Mouse (Mus musculus) adrenal gland, adult 10 weeks (tissue): ENCODE results near the gene Svs3a. TPM values are rescaled to one million over a fixed set of nuclear protein-coding genes. Genes with fewer than 3 reads are reported as not detected.

Experiments
- polyA plus RNA-seq: library from polyadenylated mRNA; stranded (reverse); fragments of 350-450 nt; fragmentation: Illumina TruSeq; extraction: RNeasy Lipid Tissue Mini Kit (QIAGEN cat#74804); gene quantifications from one replicate; pipeline ENCODE4 v1.2.3, GENCODE M21; 2014; ENCODE audit warnings: low read depth, low replicate concordance

The Svs3a gene
- not detected for polyA plus RNA-seq

DNA sequence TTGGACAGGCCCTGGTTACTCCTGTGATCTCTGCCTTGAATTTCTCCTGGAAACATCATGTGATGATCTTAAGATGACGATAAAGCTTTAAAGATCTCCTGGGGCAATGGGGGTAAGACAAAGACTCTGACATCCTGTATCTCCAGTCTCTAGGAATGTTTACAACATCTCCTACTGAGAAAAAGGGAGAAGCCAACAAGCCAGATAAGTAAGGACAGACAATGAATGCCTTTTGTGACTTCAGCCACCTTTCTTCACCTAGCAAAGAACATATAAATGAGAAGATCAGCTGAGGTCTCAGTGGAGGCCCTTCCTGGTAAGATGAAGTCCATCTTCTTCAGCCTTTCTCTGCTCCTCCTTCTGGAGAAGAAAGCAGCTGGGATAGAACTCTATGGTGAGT is at the start of gene Svs3a:
TSS of gene Svs3a (plus strand) at position 301 of the 400 bp plus-strand sequence.

DNA sequence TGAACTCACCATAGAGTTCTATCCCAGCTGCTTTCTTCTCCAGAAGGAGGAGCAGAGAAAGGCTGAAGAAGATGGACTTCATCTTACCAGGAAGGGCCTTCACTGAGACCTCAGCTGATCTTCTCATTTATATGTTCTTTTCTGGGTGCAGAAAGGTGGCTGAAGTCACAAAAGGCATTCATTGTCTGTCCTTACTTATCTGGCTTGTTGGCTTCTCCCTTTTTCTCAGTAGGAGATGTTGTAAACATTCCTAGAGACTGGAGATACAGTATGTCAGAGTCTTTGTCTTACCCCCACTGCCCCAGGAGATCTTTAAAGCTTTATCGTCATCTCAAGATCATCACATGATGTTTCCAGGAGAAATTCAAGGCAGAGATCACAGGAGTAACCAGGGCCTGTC is 32.5 kb upstream of the Svs3a start, which contains the start of gene Svs3b:
TSS of gene Svs3b (minus strand) at position 101 of the 400 bp plus-strand sequence.

GRCm38 (mm10) chr2:164278359-164278758 is 10.7 kb upstream of the Svs3a start, which contains the start of gene Svs4:
Gene Svs4, minus strand, starts transcription at chr2:164278459.

DNA sequence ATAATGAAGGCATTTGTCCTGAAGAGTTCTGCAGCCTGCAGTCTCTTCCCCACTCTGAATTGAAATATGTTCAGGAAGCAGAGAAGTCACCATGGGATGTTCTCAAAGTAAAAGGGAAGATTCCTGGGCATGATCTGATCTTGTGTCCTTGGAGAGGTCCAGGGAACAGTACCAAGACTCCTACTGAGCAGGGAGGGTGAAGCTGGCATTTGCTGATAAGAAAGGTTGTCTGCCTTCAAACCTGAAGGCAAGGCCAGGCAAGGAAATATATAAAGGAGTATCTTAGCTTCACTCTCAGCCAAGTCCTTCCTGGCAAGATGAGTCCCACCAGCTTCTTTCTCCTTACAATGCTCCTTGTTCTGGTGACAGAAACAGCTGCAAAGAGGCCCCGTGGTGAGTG is 27.4 kb downstream of the Svs3a start, which contains the start of gene Svs6:
TSS of gene Svs6 (plus strand) at position 301 of the 400 bp plus-strand sequence.

GRCm38 (mm10) chr2:164332440-164332839 is 43.4 kb downstream of the Svs3a start, which contains the start of gene Svs5:
Gene Svs5, plus strand, starts transcription at chr2:164332740.

Other genes with a start within 250 kb of the Svs3a start
- gene Stk4, start 218.9 kb upstream of the Svs3a start, polyA plus RNA-seq, result 81.9 TPM
- gene Tomm34, start 218.1 kb upstream of the Svs3a start, polyA plus RNA-seq, result 15.3 TPM
- not detected for gene Kcns1, start 118.2 kb upstream of the Svs3a start, polyA plus RNA-seq
- gene Wfdc5, start 106.5 kb upstream of the Svs3a start, polyA plus RNA-seq, result not detected
- not detected for gene Wfdc12, start 98.7 kb upstream of the Svs3a start, polyA plus RNA-seq
- gene Wfdc15a, start 89.1 kb upstream of the Svs3a start, polyA plus RNA-seq, result not detected
- not detected for gene Wfdc15b, start 67.6 kb upstream of the Svs3a start, polyA plus RNA-seq
- not detected for gene Svs2, start 50.8 kb upstream of the Svs3a start, polyA plus RNA-seq
- gene Svs3b, start 32.6 kb upstream of the Svs3a start, polyA plus RNA-seq, result not detected
- not detected for gene Svs4, start 10.8 kb upstream of the Svs3a start, polyA plus RNA-seq
- gene Svs6, start 27.5 kb downstream of the Svs3a start, polyA plus RNA-seq, result not detected
- gene Svs5, start 43.5 kb downstream of the Svs3a start, polyA plus RNA-seq, result not detected
- not detected for gene Slpi, start 99.8 kb downstream of the Svs3a start, polyA plus RNA-seq
- not detected for gene Rbpjl, start 113.9 kb downstream of the Svs3a start, polyA plus RNA-seq
- not detected for gene Matn4, start 115.9 kb downstream of the Svs3a start, polyA plus RNA-seq
- 55.2 TPM for gene Sdc4, start 154.6 kb downstream of the Svs3a start, polyA plus RNA-seq
- 7.6 TPM for gene Sys1, start 167.7 kb downstream of the Svs3a start, polyA plus RNA-seq
- not detected for gene Gm20458, start 171.7 kb downstream of the Svs3a start, polyA plus RNA-seq
- gene Trp53tg5, start 184.5 kb downstream of the Svs3a start, polyA plus RNA-seq, result not detected
- gene Dbndd2, start 196.8 kb downstream of the Svs3a start, polyA plus RNA-seq, result 3.4 TPM
- 7.0 TPM for gene Pigt, start 208.3 kb downstream of the Svs3a start, polyA plus RNA-seq